Mouse (Mus musculus): ENCODE results near the gene Zfc3h1. TPM values are rescaled to one million over a fixed set of nuclear protein-coding genes. Genes with fewer than 3 reads are reported as not detected.

The Zfc3h1 gene
- polyA plus RNA-seq (2015; fragmentation: Nextera tagmentation; extraction: Ambion mirVana), result 12.5 and 13.2 TPM in 2 replicates

DNA sequence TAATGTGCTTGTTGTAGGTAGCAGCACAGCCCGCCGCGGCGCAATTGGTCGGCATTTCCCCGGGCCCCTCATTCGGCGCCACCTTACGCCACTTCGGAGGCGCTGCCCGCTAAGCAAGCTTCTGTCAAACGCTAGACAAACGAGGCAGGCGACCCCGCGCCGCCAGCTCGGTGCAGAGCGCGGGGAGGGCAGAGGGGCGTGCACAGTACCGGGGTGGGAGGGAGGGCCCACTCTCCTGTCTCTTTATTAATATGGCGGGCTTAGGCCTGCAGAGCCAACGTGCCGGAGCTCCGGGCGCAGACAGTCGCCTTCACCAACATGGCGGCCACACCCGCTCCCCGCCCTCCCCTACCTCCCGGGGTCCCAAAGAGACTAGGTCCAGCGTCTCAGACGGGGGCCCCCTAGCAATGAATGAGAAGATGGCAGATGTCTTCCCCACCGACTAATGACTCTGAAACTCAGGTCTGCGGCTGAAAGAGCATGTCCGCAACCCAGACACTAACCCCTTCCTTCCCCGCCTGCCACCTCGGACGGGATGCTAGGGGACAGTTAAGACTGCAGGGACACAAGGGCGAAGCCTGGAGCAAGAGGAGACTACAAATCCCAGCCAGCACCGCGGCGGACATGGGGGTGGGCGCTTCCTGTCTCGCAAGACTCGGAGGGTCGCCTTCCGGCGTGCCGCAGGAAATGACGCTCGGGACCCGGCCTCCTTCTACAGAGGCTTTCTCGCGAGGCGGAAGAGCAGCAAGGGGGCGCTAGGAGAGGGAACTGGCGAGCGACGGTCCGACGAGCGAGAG is at the start of gene Zfc3h1, which contains the start of gene Thap2:
TSS of gene Zfc3h1 (plus strand) at position 739 of the 797 bp plus-strand sequence.
TSS of gene Thap2 (minus strand) at position 223 of the 797 bp plus-strand sequence.
- Histone ChIP-seq H3K4me2 (ENCODE audit: low read length) (peak within 1 kb of the TSS; percentile 81), H3K4me3 (ENCODE audit: low read length) (peak within 1 kb of the TSS; percentile 97), H3K9ac (ENCODE audit: low read depth, low read length) (peak within 1 kb of the TSS; percentile 95), H3K27me3 (replicated peaks; ENCODE audit: control insufficient read depth, insufficient read depth, low read length) (no peaks in the 10 kb centered on the region), H3K4me1 (ENCODE audit: control insufficient read depth, insufficient read depth, low read depth, low read length) (peaks cover 32% of the 10 kb centered on the region), H3K36me3 (ENCODE audit: control insufficient read depth, insufficient read depth, low read length) (no peaks in the 10 kb centered on the region), H3K27ac (ENCODE audit: low read depth, low read length) (peak within 1 kb of the TSS; percentile 98), H3K9me3 (ENCODE audit: control insufficient read depth, low read length) (no peaks in the 10 kb centered on the region)
- peak; percentile 99 for ATAC-seq
- under 1% methylated on average over 65 of the region's 65 CpGs for WGBS

DNA sequence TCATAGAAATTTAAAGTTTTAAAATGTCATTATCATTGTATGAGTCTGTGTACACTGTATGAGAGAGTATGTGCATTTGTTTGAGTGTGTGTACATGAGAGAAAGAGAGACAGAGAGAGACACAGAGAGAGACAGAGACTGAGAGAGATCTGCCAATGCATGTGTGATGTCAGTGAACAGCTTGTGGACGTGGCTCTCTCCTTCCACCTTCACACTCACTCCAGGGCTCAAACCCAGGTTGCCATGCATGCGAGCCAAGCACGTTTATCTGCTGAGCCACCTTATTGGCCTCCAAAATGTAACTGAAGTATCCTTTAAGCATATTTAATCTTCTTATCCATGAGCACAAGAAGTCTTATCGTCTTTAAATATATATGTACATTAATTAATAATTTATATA is 47.9 kb upstream of the Zfc3h1 start:
- 88% methylated on average over 4 of the region's 4 CpGs for WGBS
- Histone ChIP-seq H3K27me3 (replicated peaks; ENCODE audit: control insufficient read depth, insufficient read depth, low read length) (no peaks in the 10 kb centered on the region), H3K4me3 (ENCODE audit: low read length) (no peak overlapping the region), H3K9me3 (ENCODE audit: control insufficient read depth, low read length) (no peaks in the 10 kb centered on the region), H3K4me2 (ENCODE audit: low read length) (no peak overlapping the region), H3K9ac (ENCODE audit: low read depth, low read length) (no peak overlapping the region), H3K4me1 (ENCODE audit: control insufficient read depth, insufficient read depth, low read depth, low read length) (no peaks in the 10 kb centered on the region), H3K36me3 (ENCODE audit: control insufficient read depth, insufficient read depth, low read length) (peaks cover 2% of the 10 kb centered on the region; the same call in 1 of the 2 replicates), H3K27ac (ENCODE audit: low read depth, low read length) (no peak overlapping the region)
- ATAC-seq, result no peak

DNA sequence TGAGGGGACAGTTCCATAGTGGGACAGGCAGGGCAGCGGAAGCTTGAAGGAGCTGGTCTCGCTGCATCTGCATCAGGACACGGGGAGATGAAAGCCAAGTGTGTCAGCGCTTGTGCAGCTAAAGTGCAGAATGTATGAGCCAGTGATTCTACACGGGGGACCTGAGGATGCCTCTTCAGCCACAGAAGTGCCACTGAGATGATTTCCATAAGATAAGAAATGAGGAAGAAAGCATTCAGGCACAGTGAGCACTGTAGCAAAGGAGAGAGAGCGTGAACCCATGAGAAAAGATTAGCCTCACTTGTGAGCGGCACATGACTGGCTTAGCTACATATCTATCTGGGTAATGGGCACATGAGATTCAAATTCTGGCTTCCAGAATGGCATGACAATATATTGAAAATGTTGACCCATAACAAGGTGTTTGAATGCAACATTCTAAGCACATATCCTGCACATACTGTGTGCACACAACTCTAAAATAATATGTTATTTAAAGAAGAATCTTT is 44.9 kb upstream of the Zfc3h1 start:
- 95% methylated on average over 7 of the region's 7 CpGs for WGBS
- no peak overlapping the region for H3K9ac ChIP-seq (ENCODE audit: low read depth, low read length)
- H3K4me1 ChIP-seq (ENCODE audit: control insufficient read depth, insufficient read depth, low read depth, low read length), result no peaks in the 10 kb centered on the region
- H3K4me3 ChIP-seq (ENCODE audit: low read length), result no peak overlapping the region
- no peak overlapping the region for H3K4me2 ChIP-seq (ENCODE audit: low read length)
- no peaks in the 10 kb centered on the region for H3K27me3 ChIP-seq (replicated peaks; ENCODE audit: control insufficient read depth, insufficient read depth, low read length)
- H3K36me3 ChIP-seq (ENCODE audit: control insufficient read depth, insufficient read depth, low read length), result peaks cover 8% of the 10 kb centered on the region
- no peak for ATAC-seq
- H3K9me3 ChIP-seq (ENCODE audit: control insufficient read depth, low read length), result no peaks in the 10 kb centered on the region
- no peak overlapping the region for H3K27ac ChIP-seq (ENCODE audit: low read depth, low read length)

DNA sequence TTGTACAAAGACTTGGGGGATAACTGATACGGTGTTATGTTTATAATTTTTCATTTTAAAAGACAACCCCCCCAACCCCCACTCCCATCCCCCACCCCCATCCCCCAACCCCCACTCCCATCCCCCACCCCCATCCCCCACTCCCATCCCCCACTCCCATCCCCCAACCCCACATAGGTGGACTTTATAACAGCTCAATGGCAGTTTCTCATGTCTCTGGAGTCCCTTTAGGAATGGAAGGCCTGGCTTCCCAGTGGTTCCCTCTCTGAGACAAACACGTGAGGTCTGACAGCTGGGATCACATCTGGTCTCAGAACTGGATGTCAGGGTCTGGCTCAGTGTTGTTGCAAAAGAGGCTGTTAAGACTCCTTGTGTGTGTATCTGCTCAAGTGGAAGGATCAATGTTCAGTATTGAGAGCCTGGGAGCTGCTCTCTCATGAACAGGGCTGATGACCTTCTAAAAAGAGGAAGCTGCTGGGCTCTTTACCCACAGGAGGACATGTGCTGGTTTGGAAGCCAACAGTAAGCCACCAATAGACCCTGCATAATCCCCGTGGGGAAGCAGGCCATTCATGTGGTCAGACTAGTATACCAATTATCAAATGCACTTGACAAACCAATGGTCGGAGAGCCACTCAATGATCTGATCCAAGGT is 41.9 kb upstream of the Zfc3h1 start:
- H3K4me3 ChIP-seq (ENCODE audit: low read length), result no peak overlapping the region
- H3K9ac ChIP-seq (ENCODE audit: low read depth, low read length), result no peak overlapping the region
- H3K36me3 ChIP-seq (ENCODE audit: control insufficient read depth, insufficient read depth, low read length), result peaks cover 16% of the 10 kb centered on the region
- H3K9me3 ChIP-seq (ENCODE audit: control insufficient read depth, low read length), result no peaks in the 10 kb centered on the region
- H3K27ac ChIP-seq (ENCODE audit: low read depth, low read length), result no peak overlapping the region
- H3K4me1 ChIP-seq (ENCODE audit: control insufficient read depth, insufficient read depth, low read depth, low read length), result no peaks in the 10 kb centered on the region
- no peak for ATAC-seq
- H3K4me2 ChIP-seq (ENCODE audit: low read length), result no peak overlapping the region
- WGBS, result 88% methylated on average over 4 of the region's 4 CpGs
- H3K27me3 ChIP-seq (replicated peaks; ENCODE audit: control insufficient read depth, insufficient read depth, low read length), result no peaks in the 10 kb centered on the region

DNA sequence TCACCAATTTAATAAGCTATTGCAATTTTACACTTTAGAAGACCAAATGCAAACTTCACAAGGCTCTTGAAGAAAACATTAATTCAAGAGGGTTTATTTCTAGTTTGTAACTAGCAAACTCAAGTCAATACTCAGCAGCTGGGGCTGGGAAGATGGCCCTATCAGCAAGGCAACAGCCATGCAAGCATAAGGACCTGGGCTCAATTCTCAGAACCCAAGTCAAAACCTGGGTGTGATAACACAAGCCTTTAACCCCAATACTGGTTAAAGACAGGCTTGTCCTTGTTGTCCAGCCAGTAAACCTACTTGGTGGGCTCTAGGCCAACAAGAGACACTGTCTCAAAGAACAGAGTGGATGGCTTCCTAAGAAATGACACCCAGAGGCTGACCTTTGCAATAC is 38.3 kb upstream of the Zfc3h1 start:
- Histone ChIP-seq H3K4me3 (ENCODE audit: low read length) (no peak overlapping the region), H3K4me2 (ENCODE audit: low read length) (no peak overlapping the region), H3K4me1 (ENCODE audit: control insufficient read depth, insufficient read depth, low read depth, low read length) (no peaks in the 10 kb centered on the region), H3K27ac (ENCODE audit: low read depth, low read length) (no peak overlapping the region), H3K9ac (ENCODE audit: low read depth, low read length) (no peak overlapping the region), H3K27me3 (replicated peaks; ENCODE audit: control insufficient read depth, insufficient read depth, low read length) (no peaks in the 10 kb centered on the region), H3K36me3 (ENCODE audit: control insufficient read depth, insufficient read depth, low read length) (peaks cover 16% of the 10 kb centered on the region), H3K9me3 (ENCODE audit: control insufficient read depth, low read length) (no peaks in the 10 kb centered on the region)
- ATAC-seq, result no peak

DNA sequence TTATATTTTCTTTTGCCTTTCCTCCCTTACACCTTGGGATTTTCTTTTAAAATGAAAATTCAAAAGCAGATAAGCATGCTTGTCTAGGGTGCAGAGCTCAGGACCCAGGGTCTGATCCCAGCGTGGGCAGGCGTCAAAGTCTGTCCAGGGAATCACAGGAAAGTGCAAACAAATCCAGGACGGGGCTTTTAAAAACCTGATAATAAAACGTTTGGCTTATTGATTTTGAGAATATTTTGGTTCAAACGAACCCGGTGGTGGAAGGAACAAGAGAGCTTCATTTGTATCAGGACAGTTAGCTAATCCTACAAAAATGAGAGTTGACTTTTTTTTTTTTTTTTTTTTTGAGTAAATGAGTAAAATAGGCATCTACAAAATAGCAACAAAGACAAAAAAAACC is 36.6 kb upstream of the Zfc3h1 start:
- Histone ChIP-seq H3K4me3 (ENCODE audit: low read length) (no peak overlapping the region), H3K9ac (ENCODE audit: low read depth, low read length) (no peak overlapping the region), H3K4me1 (ENCODE audit: control insufficient read depth, insufficient read depth, low read depth, low read length) (no peaks in the 10 kb centered on the region), H3K27me3 (replicated peaks; ENCODE audit: control insufficient read depth, insufficient read depth, low read length) (no peaks in the 10 kb centered on the region), H3K9me3 (ENCODE audit: control insufficient read depth, low read length) (no peaks in the 10 kb centered on the region), H3K36me3 (ENCODE audit: control insufficient read depth, insufficient read depth, low read length) (peaks cover 8% of the 10 kb centered on the region; the same call in 1 of the 2 replicates), H3K27ac (ENCODE audit: low read depth, low read length) (no peak overlapping the region), H3K4me2 (ENCODE audit: low read length) (no peak overlapping the region)
- ATAC-seq, result no peak
- 88% methylated on average over 6 of the region's 6 CpGs for WGBS

DNA sequence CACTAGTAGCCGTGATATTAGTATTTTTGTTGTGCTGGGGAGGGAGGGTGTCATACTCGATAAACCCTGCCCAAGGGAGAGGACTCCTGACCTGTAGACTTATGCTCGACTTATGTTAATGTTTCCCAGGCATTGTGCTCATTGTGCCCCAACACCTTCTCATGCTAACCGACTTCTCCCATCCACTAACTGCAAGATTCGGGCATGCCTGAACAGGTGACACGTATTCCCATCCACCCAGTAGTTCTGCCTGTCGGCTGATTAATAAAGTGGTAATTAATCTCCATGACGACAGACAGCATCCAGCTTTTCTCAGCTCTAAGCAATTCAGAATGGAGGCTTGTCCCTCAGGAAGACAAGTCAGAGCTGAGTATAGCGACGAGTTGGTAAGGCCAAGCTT is 35.7 kb upstream of the Zfc3h1 start:
- Histone ChIP-seq H3K9ac (ENCODE audit: low read depth, low read length) (no peak overlapping the region), H3K4me2 (ENCODE audit: low read length) (no peak overlapping the region), H3K4me1 (ENCODE audit: control insufficient read depth, insufficient read depth, low read depth, low read length) (no peaks in the 10 kb centered on the region), H3K36me3 (ENCODE audit: control insufficient read depth, insufficient read depth, low read length) (peaks cover 8% of the 10 kb centered on the region; the same call in 1 of the 2 replicates), H3K4me3 (ENCODE audit: low read length) (no peak overlapping the region), H3K27ac (ENCODE audit: low read depth, low read length) (no peak overlapping the region), H3K27me3 (replicated peaks; ENCODE audit: control insufficient read depth, insufficient read depth, low read length) (no peaks in the 10 kb centered on the region), H3K9me3 (ENCODE audit: control insufficient read depth, low read length) (no peaks in the 10 kb centered on the region)
- ATAC-seq, result peak; percentile 52
- 58% methylated on average over 10 of the region's 10 CpGs for WGBS

DNA sequence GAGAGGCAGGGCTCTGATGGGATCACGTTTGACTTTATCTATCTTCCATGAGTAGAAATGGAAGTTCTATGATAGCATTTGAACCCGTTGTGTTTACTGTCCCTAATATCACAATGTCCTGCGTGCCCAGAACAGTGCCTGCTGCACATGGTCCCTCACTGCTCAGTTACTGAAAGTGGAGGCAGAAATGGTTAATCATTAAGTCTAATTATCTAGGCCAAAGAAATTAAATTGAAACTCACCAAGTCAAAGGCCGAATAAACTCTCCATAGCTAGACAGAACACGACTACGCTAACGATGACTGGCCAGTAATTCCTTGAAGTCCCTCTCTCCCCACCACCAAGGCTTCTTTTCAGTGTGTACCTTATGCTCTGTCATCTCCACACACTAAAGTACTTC is 35.2 kb upstream of the Zfc3h1 start:
- Histone ChIP-seq H3K9me3 (ENCODE audit: control insufficient read depth, low read length) (no peaks in the 10 kb centered on the region), H3K9ac (ENCODE audit: low read depth, low read length) (no peak overlapping the region), H3K27ac (ENCODE audit: low read depth, low read length) (no peak overlapping the region), H3K27me3 (replicated peaks; ENCODE audit: control insufficient read depth, insufficient read depth, low read length) (no peaks in the 10 kb centered on the region), H3K36me3 (ENCODE audit: control insufficient read depth, insufficient read depth, low read length) (peaks cover 8% of the 10 kb centered on the region; the same call in 1 of the 2 replicates), H3K4me2 (ENCODE audit: low read length) (no peak overlapping the region), H3K4me1 (ENCODE audit: control insufficient read depth, insufficient read depth, low read depth, low read length) (no peaks in the 10 kb centered on the region), H3K4me3 (ENCODE audit: low read length) (no peak overlapping the region)
- no peak for ATAC-seq
- 84% methylated on average over 7 of the region's 7 CpGs for WGBS

DNA sequence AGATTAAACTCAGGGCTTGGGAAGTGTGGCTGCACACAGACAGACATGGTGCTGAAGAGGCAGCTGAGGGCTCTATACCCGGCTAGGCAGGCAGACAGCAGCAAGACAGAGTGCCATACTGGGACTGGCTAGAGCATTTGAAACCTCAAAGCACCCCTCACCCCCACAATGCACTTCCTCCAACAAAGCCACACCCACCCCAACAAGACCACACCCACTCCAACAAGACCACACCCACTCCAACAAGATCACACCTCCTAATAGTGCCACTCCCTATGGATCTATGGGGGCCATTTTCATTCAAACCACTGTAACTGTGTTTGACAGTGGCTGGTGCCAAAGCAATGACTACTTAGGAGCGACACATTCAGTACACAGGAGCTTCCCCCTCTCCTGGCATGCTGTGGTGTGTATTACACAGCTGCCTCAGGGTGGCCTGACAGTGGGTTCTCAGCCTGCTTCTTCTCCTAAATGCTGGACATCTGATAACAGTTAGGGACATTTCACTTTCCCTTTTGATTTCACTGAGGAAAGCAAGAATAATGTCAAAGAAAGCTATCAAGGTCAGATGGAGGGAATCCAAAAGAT is 33.9 kb upstream of the Zfc3h1 start:
- ATAC-seq, result no peak
- Histone ChIP-seq H3K36me3 (ENCODE audit: control insufficient read depth, insufficient read depth, low read length) (peaks cover 8% of the 10 kb centered on the region), H3K4me2 (ENCODE audit: low read length) (no peak overlapping the region), H3K9ac (ENCODE audit: low read depth, low read length) (no peak overlapping the region), H3K9me3 (ENCODE audit: control insufficient read depth, low read length) (no peaks in the 10 kb centered on the region), H3K4me3 (ENCODE audit: low read length) (no peak overlapping the region), H3K4me1 (ENCODE audit: control insufficient read depth, insufficient read depth, low read depth, low read length) (no peaks in the 10 kb centered on the region), H3K27ac (ENCODE audit: low read depth, low read length) (no peak overlapping the region), H3K27me3 (replicated peaks; ENCODE audit: control insufficient read depth, insufficient read depth, low read length) (no peaks in the 10 kb centered on the region)
- 86% methylated on average over 2 of the region's 2 CpGs for WGBS
